Mouse (Mus musculus) yolk sac, embryonic 10.5 days (tissue): ENCODE data around the gene Ramp1.
A peak's percentile ranks its signal among the peaks of the same experiment; 100 is the strongest.

ENCODE experiments used
- DNase-seq: peaks from one replicate; pipeline ENCODE4 v3.0.0-alpha.2; 2017; ENCODE audit warnings: low spot score

Ramp1 gene

DNA sequence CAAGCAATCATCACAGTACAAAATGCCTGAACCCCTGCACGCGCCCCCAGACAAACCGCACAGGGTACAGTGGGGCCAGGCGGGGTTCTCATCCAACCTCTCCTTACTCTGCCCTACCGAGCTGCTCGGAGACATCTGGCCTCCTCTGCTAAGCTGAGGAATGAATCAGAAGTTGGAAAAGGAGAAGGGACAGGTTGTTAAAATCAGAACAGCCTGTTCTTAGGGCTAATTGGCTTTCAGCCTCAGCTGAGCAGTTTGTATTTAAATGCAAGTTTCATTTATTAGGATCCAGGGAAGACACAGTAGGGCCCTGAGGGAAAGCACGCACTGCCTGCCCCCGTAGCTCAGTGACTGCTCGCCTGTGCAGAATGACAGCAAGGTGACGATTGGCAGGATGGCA is 20.2 kb downstream of the Ramp1 start:
- no peak for DNase-seq

- DNase-seq: no peak
Observed at GRCm38 (mm10) chr1:91201122-91201521, 21.5 kb downstream of the Ramp1 start.

GRCm38 (mm10) chr1:91204221-91204765 is 24.7 kb downstream of the Ramp1 start:
- DNase-seq: no peak

- DNase-seq: no peak
Observed at GRCm38 (mm10) chr1:91205651-91206050, 26.0 kb downstream of the Ramp1 start.

DNA sequence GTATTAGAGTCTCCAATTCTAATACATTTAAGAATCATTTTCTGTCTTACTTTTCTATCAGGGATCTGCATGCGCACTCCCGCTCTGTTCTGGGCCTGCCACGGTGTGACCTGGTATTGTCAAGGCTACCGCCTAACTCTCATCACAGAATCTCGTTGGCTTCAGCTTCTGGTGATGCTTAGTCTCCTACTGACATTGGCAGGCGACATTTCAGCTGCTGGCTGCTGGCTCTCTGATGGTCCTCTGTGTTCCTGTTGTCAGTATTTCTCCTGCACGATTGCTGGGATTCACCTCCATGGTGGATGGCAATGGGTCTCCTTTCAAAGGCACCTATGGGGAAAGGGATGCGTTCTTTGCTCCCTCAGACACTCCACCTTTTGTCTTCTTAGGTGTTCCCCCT is 26.7 kb downstream of the Ramp1 start:
- no peak for DNase-seq

- no peak for DNase-seq
Observed at GRCm38 (mm10) chr1:91206873-91207272, 27.3 kb downstream of the Ramp1 start.

DNA sequence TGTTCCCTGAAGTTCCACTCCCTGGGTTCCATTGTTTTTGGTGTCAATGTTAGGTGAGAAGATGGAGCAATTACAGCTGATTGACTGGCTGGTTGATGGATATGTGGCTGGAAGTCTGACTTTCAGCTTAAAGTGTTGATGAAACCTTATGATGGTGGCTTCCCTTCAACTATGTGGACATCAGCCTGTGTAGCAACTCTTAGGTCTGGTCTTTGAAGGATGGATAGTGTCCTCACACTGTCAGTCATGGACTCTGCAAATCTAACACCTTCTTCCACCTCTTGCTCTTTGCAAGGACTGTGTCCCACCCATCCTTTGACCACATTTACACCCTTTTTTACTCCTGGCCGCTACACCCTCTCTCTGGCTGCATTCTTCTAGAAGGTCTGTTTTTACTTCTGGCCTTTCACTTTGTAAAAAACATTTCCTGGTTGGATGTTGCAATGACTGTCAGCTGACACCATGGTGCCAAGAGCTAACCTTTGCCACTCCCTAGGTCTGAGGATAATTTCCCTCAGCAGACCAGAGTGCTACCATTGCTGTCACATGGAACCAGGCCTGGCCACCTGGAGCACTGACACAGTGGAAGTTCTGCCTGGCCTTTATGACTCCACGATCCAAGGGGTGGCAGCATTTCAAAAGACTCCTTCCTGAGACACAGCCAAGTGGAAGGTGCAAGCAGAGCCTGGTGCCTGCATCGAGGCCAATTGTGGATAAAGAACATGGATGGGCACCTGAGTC is 27.9 kb downstream of the Ramp1 start:
- no peak for DNase-seq

DNA sequence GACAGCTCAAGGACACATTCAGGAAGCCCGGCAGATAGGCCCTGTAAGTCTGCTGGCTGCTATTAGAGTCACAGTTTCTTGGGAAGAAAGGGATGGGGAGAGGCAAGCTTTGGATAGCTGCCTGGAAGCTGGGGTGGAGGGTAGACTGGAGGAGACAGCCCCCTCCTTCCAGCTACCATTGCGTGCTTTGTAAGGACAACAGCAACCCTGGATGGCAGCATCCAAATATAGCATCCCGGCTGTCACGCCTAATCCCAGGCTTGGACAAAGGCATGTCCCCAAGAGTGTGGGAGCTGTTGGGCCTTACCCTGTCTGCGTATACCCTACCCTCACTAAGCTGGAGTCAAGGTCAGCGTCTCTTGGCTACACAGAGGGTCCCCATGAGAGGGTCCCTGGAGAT is 29.7 kb downstream of the Ramp1 start:
- no peak for DNase-seq

DNA sequence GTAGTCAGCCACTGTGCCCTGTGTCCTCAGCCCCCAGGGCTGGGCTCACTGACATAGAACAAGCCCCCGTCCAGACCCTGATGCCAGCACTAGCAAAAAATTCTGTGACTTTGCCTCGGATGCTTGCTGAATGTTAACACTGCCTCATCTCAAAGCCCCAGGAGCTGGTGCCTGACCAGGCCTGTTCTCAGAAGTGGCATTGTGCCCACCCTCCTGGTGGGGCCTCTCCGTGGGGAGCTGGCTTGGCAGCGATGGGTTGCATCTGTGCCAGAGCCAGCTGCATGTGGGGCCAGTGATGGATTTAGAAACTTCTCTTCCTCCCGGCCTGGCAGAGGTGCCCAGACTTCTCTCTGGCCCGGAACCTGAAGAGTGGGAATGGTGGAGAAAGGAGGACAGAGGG is 30.2 kb downstream of the Ramp1 start:
- DNase-seq: no peak

- peak; percentile 24 for DNase-seq
Observed at GRCm38 (mm10) chr1:91211099-91211498, 31.5 kb downstream of the Ramp1 start.

GRCm38 (mm10) chr1:91211591-91212008 is 32.0 kb downstream of the Ramp1 start:
- no peak for DNase-seq

DNA sequence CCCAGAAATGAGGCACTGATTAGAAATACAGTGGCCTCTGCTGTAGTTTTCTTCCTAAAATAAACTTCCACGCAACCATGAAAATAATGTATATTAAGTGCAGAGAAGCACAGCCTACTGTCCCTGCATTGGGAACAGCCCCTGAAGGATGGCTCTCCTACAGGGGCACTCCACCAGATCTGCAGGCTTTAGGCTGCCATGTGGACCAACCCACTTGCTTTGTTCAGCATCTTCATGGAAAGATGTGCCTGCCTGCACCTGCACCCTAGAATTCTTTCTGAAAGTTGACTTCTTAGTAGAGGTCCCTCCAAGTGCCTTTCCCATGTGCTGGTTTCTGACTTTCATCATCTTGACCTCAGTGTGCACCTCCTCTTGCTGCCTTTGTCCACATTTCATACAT is 35.6 kb downstream of the Ramp1 start:
- no peak for DNase-seq

- no peak for DNase-seq
Observed at GRCm38 (mm10) chr1:91215981-91216380, 36.4 kb downstream of the Ramp1 start.

DNA sequence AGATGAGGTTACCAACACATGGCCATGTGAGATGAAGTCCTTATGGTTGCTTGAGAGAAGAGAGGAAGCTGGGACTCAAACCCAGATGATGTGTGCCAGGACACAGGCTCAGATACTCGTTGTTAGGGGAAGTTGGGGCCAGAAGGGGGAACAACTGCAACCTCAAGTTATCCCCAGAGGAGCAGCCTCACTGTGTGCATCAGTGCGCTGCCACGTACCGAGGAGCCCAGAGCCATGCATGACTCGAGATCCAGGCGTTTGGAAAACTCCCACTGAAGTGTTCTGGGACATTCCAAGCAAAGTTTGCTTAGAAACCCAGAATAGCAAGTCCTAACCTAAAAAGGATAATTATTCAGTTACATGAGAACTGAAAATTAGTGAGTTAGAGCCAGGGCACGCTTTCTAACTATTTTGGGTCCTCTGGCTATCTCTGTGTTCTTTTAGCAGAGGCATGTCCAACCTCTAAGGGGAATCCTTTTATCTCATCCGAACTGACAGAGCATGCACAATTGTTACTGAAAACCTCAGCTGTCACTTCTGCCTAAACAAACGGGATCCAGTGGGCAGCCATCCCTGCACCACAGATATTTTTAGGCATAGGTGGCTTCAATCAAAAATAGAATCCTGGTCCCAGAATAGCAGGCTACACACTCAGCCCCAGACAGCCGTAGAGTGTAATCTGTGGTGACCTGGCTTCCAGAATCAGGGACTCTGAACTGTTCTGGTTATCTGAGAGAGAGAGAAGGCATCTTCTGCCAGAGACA is 37.1 kb downstream of the Ramp1 start:
- no peak for DNase-seq

DNA sequence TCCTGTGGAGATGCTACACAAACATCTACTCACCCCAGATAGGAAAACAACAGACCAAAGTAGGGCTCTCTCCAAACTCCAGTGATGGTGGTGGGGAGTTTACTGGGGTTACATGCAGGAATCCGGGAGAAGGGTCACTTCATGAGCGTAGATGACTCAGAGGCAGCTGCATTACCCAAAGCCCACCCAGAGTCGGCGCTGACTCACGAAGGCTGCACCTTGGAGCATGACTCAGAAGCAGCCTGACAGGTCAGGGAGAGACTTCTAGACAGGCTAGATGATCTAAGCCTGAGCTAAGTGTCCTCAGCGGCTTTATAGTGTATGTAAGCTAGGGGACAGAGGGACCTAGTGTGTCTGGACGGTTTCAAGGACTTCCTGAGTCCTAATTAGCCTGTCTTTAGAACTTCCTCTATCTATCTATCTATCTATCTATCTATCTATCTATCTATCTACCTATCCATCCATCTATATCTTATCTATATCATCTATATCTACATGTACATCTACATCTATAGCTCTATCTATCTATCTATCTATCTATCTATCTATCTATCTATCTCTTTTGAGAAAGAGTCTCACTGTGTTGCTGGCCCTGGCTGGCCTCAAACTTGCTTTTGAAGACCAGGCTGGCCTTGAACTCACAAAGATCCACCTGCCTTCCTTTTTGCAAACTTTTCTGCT is 40.2 kb downstream of the Ramp1 start:
- no peak for DNase-seq

GRCm38 (mm10) chr1:91220322-91220672 is 40.7 kb downstream of the Ramp1 start:
- DNase-seq: no peak

DNA sequence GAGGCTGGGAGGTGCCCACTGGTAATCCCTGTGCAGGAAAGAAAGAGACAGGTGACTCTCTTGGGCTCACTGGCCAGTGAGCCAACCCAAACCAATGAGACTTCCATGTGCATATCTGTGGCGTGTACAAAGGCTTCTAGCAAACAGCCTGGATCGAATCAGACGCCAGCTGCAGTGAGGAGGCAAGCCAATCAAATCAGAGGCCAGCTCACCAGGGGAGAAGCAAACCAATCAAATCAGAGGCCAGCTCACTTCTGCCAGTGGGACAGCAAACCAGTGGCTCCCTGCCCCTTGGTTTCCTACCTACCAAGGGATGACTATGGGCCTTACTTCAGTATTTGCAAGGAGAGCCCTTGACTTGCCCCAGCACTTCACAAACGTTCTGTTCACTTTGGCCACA is 46.9 kb downstream of the Ramp1 start:
- no peak for DNase-seq

DNA sequence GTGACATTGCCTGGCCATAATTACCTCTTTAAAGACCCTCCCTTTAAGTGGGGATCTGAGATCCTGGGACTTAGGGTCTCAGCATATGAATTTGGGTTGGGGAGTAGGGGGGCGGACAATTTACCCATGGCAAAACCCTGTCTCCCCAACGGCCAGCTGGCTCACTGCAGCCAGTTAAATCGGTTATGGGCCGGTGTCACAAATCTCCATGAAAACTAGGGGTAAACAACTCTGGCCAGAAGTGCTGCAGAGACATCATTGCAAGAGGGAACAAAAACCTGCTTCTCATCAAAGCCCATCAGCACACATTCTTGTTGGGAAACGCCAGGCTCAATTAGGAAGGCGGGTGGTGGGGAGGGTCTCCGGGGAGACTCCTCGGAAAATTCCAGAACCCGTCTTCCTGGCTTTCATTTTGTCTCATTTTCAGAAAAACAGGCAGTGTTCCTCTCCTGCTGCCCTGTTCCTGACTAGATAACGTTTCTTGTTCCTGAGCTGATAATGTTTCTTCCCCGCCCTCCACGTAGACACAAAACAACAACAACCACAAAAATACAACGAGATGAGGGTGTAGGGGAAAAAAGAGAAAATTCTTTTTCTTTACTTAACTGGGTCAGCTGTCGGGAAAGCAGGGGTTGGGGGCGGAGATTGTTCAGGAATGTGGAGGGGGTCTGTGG is 47.9 kb downstream of the Ramp1 start:
- DNase-seq: peak; percentile 38

DNA sequence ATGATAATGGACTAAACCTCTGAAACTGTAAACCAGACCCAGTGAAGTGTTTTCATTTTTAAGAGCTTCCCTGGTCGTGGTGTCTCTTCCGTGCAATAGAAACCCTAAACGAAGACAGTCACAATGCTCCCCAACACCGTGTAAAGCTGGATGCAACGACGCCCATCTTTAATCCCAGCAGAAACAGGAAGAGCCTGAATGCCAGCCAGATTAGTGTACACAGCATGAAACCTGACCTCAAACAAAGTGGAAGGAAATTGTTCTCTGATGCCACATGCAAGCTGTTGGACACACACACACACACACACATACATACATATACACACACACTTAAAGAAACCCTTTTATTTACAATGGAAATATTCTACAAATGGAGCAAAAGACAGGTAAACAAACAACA is 51.5 kb downstream of the Ramp1 start:
- no peak for DNase-seq

- no peak for DNase-seq
Observed at GRCm38 (mm10) chr1:91231896-91232295, 52.3 kb downstream of the Ramp1 start.

GRCm38 (mm10) chr1:91235395-91235794 is 55.8 kb downstream of the Ramp1 start:
- DNase-seq: no peak

DNA sequence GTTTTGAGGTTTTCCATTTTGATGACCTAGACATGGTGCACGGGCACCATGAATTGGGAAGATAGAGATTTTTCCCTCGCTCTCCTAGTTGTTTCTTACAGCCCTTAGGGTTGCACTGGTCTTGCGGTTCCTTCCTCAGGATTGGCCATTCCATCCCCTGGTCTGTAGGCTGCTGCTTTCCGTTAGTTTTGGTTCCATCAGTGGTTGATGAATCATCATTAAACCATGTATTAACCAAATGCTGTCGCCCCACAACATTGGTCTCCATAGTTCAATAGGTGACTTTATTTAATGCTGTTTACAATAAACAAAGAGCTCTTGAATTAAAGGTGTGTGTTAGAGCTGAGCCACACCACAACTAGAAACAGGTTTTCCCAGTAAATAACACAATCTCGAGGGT is 58.1 kb downstream of the Ramp1 start:
- no peak for DNase-seq
